14 mouse cellular contexts compared by ENCODE assay signal in genomic region chr19:7305380-7306310, GRCm38 (mm10). TPM values are rescaled to one million over a fixed set of nuclear protein-coding genes. Genes with fewer than 3 reads are reported as not detected.
DNase-seq lines count a peak whose midpoint lies in the region; ATAC-seq and TF ChIP-seq lines count a peak whose summit lies in the region.
"Had no signal": no experiment of that assay in that cellular context is flagged by ENCODE, and none has a peak within 500 bp of the region (broad histone marks: within the 10 kb centered on the region; RNA-seq: fewer than 3 reads in every experiment).

No protein-coding gene starts in this region.

- 0 out of 2 replicates have a peak overlapping the region, but pooled peaks have one; percentile 26 for H3K9ac ChIP-seq in heart, embryonic 13.5 days
- H3K9ac ChIP-seq in heart, adult 2 months (ENCODE audit: low read depth, low read length), result no peak overlapping the region
- no peak overlapping the region for H3K9ac ChIP-seq in neural tube, embryonic 15.5 days (replicated peaks)
- no peak overlapping the region for H3K9ac ChIP-seq in liver, adult 2 months (ENCODE audit: low read depth, low read length)
- H3K9ac ChIP-seq: forebrain, embryonic 15.5 days had no signal

- no peak for TF ChIP-seq EP300 in heart, adult 2 months (IDR thresholded peaks at IDR 0.05; ENCODE audit: insufficient read depth, low read depth, low read length)

- TF ChIP-seq POLR2A in heart, adult 2 months (IDR thresholded peaks at IDR 0.05; ENCODE audit: insufficient read depth, low read depth, low read length), result no peak
- no peak for TF ChIP-seq POLR2A in liver, adult 2 months (IDR thresholded peaks at IDR 0.05; ENCODE audit: extremely low read depth, insufficient read depth, low read length)

- 50% methylated on average over 10 of the region's 11 CpGs for WGBS in heart, embryonic 13.5 days
- WGBS in heart, adult 2 months, result 55% methylated on average over 11 of the region's 11 CpGs
- 87% methylated on average over 10 of the region's 11 CpGs for WGBS in neural tube, embryonic 15.5 days
- WGBS in liver, adult 2 months, result 63% methylated on average over 11 of the region's 11 CpGs

- no peak overlapping the region for H3K4me3 ChIP-seq in heart, embryonic 13.5 days
- H3K4me3 ChIP-seq in heart, adult 2 months, result no peak overlapping the region
- H3K4me3 ChIP-seq in neural tube, embryonic 15.5 days (replicated peaks), result no peak overlapping the region
- H3K4me3 ChIP-seq in liver, adult 2 months (ENCODE audit: insufficient read depth, low read depth, low read length), result no peak overlapping the region
- H3K4me3 ChIP-seq: embryonic facial prominence, embryonic 13.5 days; forebrain, embryonic 15.5 days had no signal

- H3K9me3 ChIP-seq in heart, embryonic 13.5 days, result no peaks in the 10 kb centered on the region
- no peaks in the 10 kb centered on the region for H3K9me3 ChIP-seq in neural tube, embryonic 15.5 days (replicated peaks)
- H3K9me3 ChIP-seq: embryonic facial prominence, embryonic 13.5 days; forebrain, embryonic 15.5 days had no signal

- ATAC-seq in heart, embryonic 13.5 days (ENCODE audit: extremely low read depth, insufficient number of reproducible peaks, low FRiP score, low TSS enrichment), result no peak
- no peak for ATAC-seq in neural tube, embryonic 15.5 days (ENCODE audit: low FRiP score)
- ATAC-seq: forebrain, embryonic 15.5 days; hindbrain, embryonic 16.5 days had no signal

- H3K4me1 ChIP-seq in heart, embryonic 13.5 days, result peaks cover 78% of the 10 kb centered on the region
- peaks cover 46% of the 10 kb centered on the region for H3K4me1 ChIP-seq in heart, adult 2 months (ENCODE audit: control insufficient read depth, insufficient read depth, low read length)
- peaks cover 60% of the 10 kb centered on the region for H3K4me1 ChIP-seq in neural tube, embryonic 15.5 days
- peaks cover 43% of the 10 kb centered on the region for H3K4me1 ChIP-seq in liver, adult 2 months (ENCODE audit: control insufficient read depth, insufficient read depth, low read length)

- peaks cover 1% of the 10 kb centered on the region; the same call in 1 of the 2 replicates for H3K79me2 ChIP-seq in heart, adult 2 months (replicated peaks; ENCODE audit: control insufficient read depth, insufficient read depth, low read length)
- H3K79me2 ChIP-seq in liver, adult 2 months (ENCODE audit: control insufficient read depth, insufficient read depth, low read length), result peaks cover 17% of the 10 kb centered on the region; the same call in 1 of the 2 replicates

- intact Hi-C loops in heart, adult 2 months (cut with DNase I), result loop anchor here (5.0 kb wide), 1 partner anchor 37 kb away; the partner anchor contains the start of gene Mark2

- H3K36me3 ChIP-seq in heart, embryonic 13.5 days, result no peaks in the 10 kb centered on the region
- H3K36me3 ChIP-seq in heart, adult 2 months (ENCODE audit: control insufficient read depth, insufficient read depth, low read length), result peaks cover 12% of the 10 kb centered on the region; the same call in 1 of the 2 replicates
- no peaks in the 10 kb centered on the region for H3K36me3 ChIP-seq in neural tube, embryonic 15.5 days
- H3K36me3 ChIP-seq in liver, adult 2 months (ENCODE audit: control insufficient read depth, insufficient read depth, low read length), result no peaks in the 10 kb centered on the region
- H3K36me3 ChIP-seq: forebrain, embryonic 15.5 days had no signal

- H3K27ac ChIP-seq in heart, embryonic 13.5 days (replicated peaks), result peak overlapping the region; percentile 21; the same call in 1 of the 2 replicates
- no peak overlapping the region; the same call in 1 of the 2 replicates for H3K27ac ChIP-seq in heart, adult 2 months
- 0 out of 2 replicates have a peak overlapping the region, but pooled peaks have one; percentile 23 for H3K27ac ChIP-seq in neural tube, embryonic 15.5 days (replicated peaks)
- H3K27ac ChIP-seq in liver, adult 2 months (replicated peaks; ENCODE audit: insufficient read depth, low read depth, low read length), result no peak overlapping the region
- H3K27ac ChIP-seq: embryonic facial prominence, embryonic 13.5 days; forebrain, embryonic 15.5 days had no signal

- no peak overlapping the region for H3K4me2 ChIP-seq in heart, embryonic 13.5 days
- no peak overlapping the region for H3K4me2 ChIP-seq in neural tube, embryonic 15.5 days
- H3K4me2 ChIP-seq: embryonic facial prominence, embryonic 13.5 days; forebrain, embryonic 15.5 days had no signal

- no peak for DNase-seq in heart, adult 2 months
- DNase-seq in neural tube, embryonic 10.5 days (ENCODE audit: extremely low spot score, low spot score), result no peak
- peak; percentile 48 for DNase-seq in liver, adult 2 months (ENCODE audit: extremely low read depth, low read depth, low spot score)
- DNase-seq in embryo, embryonic 11 days, result no peak
- DNase-seq in thymus, postnatal 10 days (ENCODE audit: low spot score in 2 of 2), result no peak
- DNase-seq in adrenal gland, adult 8-10 months, result no peak
- DNase-seq: layer of hippocampus, adult 9-11 months; lung, adult 18-20 months; right cerebral cortex, postnatal 4 days had no signal

- no peak for TF ChIP-seq CTCF in heart, adult 2 months (IDR thresholded peaks at IDR 0.05)
- no peak for TF ChIP-seq CTCF in liver, adult 2 months (IDR thresholded peaks at IDR 0.05; ENCODE audit: low read depth, low read length)

- H3K27me3 ChIP-seq in heart, embryonic 13.5 days (replicated peaks), result no peaks in the 10 kb centered on the region
- H3K27me3 ChIP-seq in heart, adult 2 months (ENCODE audit: control insufficient read depth, insufficient read depth, low read length), result no peaks in the 10 kb centered on the region
- no peaks in the 10 kb centered on the region for H3K27me3 ChIP-seq in neural tube, embryonic 15.5 days (replicated peaks)
- H3K27me3 ChIP-seq in liver, adult 2 months (ENCODE audit: control insufficient read depth, insufficient read depth, low read length), result no peaks in the 10 kb centered on the region
- H3K27me3 ChIP-seq: embryonic facial prominence, embryonic 13.5 days; forebrain, embryonic 15.5 days had no signal

RNA-seq across cellular contexts. Expression of gene Mark2, which starts 36.0 kb away (rescaled TPM):
- polyA plus RNA-seq in heart, embryonic 13.5 days (2015; fragmentation: Nextera tagmentation; extraction: Ambion mirVana), result 27.3 and 28.8 TPM in 2 replicates
- 10 to 100 TPM; 46.2 to 53.8 TPM for total RNA-seq in heart, adult 2 months (2021)
- 53.1 and 56.7 TPM in 2 replicates for polyA plus RNA-seq in heart, adult 2 months (2012; rRNA removed)
- polyA plus RNA-seq in neural tube, embryonic 15.5 days (2015; fragmentation: Nextera tagmentation; extraction: Ambion mirVana), result 47.4 and 51.9 TPM in 2 replicates
- 4.6 and 7.0 TPM in 2 replicates for total RNA-seq in liver, adult 2 months (2014; rRNA removed)
- polyA plus RNA-seq in liver, adult 2 months (2012; rRNA removed), result 17.2 and 19.8 TPM in 2 replicates
- 10 to 100 TPM; 66.7 to 95.6 (median 79.8) TPM for total RNA-seq in adrenal gland, adult 8-10 months (2022)

RNA-seq across cellular contexts. Expression of gene Rcor2, which starts 38.5 kb away (rescaled TPM):
- 12.7 and 16.5 TPM in 2 replicates for polyA plus RNA-seq in heart, embryonic 13.5 days (2015; fragmentation: Nextera tagmentation; extraction: Ambion mirVana)
- total RNA-seq in heart, adult 2 months (2021), result 1 to 10 TPM; 5.7 to 7.6 TPM
- 11.6 and 12.7 TPM in 2 replicates for polyA plus RNA-seq in heart, adult 2 months (2012; rRNA removed)
- 14.8 and 15.3 TPM in 2 replicates for polyA plus RNA-seq in neural tube, embryonic 15.5 days (2015; fragmentation: Nextera tagmentation; extraction: Ambion mirVana)
- 0.13 and 0.55 TPM in 2 replicates for total RNA-seq in liver, adult 2 months (2014; rRNA removed)
- 0.10 and 0.57 TPM in 2 replicates for polyA plus RNA-seq in liver, adult 2 months (2012; rRNA removed)
- 1 to 10 TPM; 3.8 to 7.5 (median 5.3) TPM for total RNA-seq in adrenal gland, adult 8-10 months (2022)

Comparison
In these comparisons a context has a peak if more than half of its experiments do, and no peak if none do; other contexts are left out.
1. H3K27ac ChIP-seq: peak in heart, embryonic 13.5 days (single experiment) and neural tube, embryonic 15.5 days (single experiment); none in heart, adult 2 months (single experiment) and liver, adult 2 months (single experiment).